Mouse (Mus musculus): ENCODE measurements around the gene Sptan1. TPM values are rescaled to one million over a fixed set of nuclear protein-coding genes. Genes with fewer than 3 reads are reported as not detected.

The Sptan1 gene
- total and polyA plus RNA-seq, 3 experiments, result 73.8 to 113 (median 88.0) TPM

DNA sequence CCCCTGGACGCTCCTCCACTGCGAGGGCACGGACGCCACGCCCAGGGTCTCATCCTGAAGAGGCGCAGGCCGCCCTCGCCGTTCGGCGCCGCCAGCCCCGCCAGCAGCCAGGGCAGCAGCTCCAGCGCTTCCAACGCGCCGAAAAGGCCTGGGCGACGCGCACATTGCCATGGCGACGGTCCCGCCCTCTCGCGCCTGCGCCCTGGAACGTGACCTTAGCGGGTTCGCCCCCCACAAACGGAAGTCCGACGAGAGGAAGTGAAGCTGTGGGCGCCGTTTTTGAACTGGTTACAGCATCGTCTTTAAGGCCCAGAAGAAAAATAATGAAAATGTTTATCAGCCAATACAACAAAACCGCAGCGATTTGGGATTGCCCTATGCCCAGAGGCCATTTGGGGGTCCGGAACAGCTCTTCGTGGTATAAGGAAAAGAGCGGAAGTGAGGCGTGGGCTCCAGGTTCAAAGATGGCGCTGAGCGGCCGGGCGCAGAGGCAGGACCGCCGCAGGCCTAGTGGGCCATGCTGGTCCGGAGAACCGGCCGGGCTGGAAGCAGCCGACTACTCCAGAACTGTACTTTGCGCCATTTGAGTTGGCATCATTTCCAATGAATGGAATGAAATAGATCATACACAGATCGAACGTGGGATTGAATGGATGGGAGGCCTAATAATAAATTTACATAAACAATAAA lies 83.5 kb downstream of the Sptan1 start, which contains the start of gene Wdr34 (continued):
- TF ChIP-seq NRF1 (IDR thresholded peaks at IDR 0.05; ENCODE audit: low read depth, low read length), result peak; percentile 92
- peak; percentile 58; the same call in 1 of the 2 replicates for TF ChIP-seq CHD2 (IDR thresholded peaks at IDR 0.05; ENCODE audit: low read length)

DNA sequence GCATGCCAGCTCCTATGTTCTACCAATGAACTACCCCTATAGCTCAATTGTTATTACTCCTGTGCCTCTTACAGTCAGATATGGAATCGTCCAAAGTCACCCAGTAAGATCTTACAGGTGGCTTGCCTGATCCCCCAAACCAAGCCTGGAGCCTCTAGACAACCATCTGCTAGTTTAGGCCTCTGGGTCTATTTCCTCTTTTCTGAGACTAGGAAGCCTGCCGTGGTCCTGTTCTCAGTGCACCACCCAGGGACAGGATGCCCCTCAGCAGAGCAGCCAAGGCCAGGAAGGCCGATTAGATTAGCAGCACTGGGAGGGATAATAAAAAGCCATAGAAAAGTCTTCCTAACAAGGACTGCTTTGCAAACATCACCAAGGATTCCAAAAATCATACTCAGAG lies 84.5 kb downstream of the Sptan1 start:
- Histone ChIP-seq H3K4me3 (replicated peaks in 1 of 3; ENCODE audit: low read depth in 2 of 3, low read length in 2 of 3, poor library complexity in 1 of 3) (no peak overlapping the region), H3K36me3 (replicated peaks in 1 of 2; ENCODE audit: control insufficient read depth in 1 of 2, insufficient read depth in 1 of 2, low read length in 1 of 2) (peaks cover 0 to 21% of the 10 kb centered on the region in 2 experiments), H3K9me3 (replicated peaks; ENCODE audit: low read length) (no peaks in the 10 kb centered on the region), H3K4me1 (ENCODE audit: control insufficient read depth in 1 of 2, insufficient read depth in 2 of 2) (peaks cover 7 to 20% of the 10 kb centered on the region in 2 experiments), H3K9ac (ENCODE audit: insufficient read depth, low read depth) (peak overlapping the region; percentile 92; the same call in 1 of the 2 replicates), H3K79me2 (replicated peaks; ENCODE audit: control insufficient read depth, extremely low read depth, insufficient read depth, poor library complexity, severe bottlenecking) (no peaks in the 10 kb centered on the region), H3K4me2 (ENCODE audit: insufficient read depth, low read depth, poor library complexity, severe bottlenecking) (no peak overlapping the region), H3K27ac (ENCODE audit: insufficient read depth, low read depth) (no peak overlapping the region), H3K27me3 (replicated peaks) (no peaks in the 10 kb centered on the region)
- dilution Hi-C loops (cut with MboI; ENCODE audit: extremely low pct_ligation_motif_present, extremely low pct_unique_long_range_greater_than_20kb, low sequenced_read_pairs) (no loop called here), in situ Hi-C loops (cut with MboI; ENCODE audit: low pct_ligation_motif_present, low pct_unique_long_range_greater_than_20kb, low sequenced_read_pairs) (loop anchor here (10.0 kb wide), 1 partner anchor 115 kb away; no protein-coding TSS in a partner anchor)
- TF ChIP-seq POLR2A (IDR thresholded peaks at IDR 0.05; ENCODE audit: low read depth, low read length), result 0 out of 2 replicates have a peak, but pooled peaks have one; percentile 33
- no peak for TF ChIP-seq MXI1 (IDR thresholded peaks at IDR 0.05; ENCODE audit: low read depth, low read length)
- no peak for TF ChIP-seq KAT2A (IDR thresholded peaks at IDR 0.05; ENCODE audit: insufficient replicate concordance, low read length)
- TF ChIP-seq POLR2AphosphoS2 (IDR thresholded peaks at IDR 0.05; ENCODE audit: low read depth, low read length), result no peak
- no peak for TF ChIP-seq TBP (conservative IDR thresholded peaks at IDR 0.05; ENCODE audit: low read depth, low read length)
- no peak for TF ChIP-seq CTCF (conservative IDR thresholded peaks at IDR 0.05 in 1 of 2, IDR thresholded peaks at IDR 0.05 in 1 of 2; ENCODE audit: low read depth in 2 of 2, low read length in 2 of 2)
- TF ChIP-seq HCFC1 (IDR thresholded peaks at IDR 0.05; ENCODE audit: low read depth, low read length), result peak; percentile 9; the same call in 1 of the 2 replicates
- TF ChIP-seq NRF1 (IDR thresholded peaks at IDR 0.05; ENCODE audit: low read depth, low read length), result no peak
- no peak for TF ChIP-seq USF1 (IDR thresholded peaks at IDR 0.05; ENCODE audit: low read depth, low read length)
- 0 out of 2 replicates have a peak, but pooled peaks have one; percentile 9 for TF ChIP-seq ELF1 (IDR thresholded peaks at IDR 0.05; ENCODE audit: low read depth, low read length)
- no peak for TF ChIP-seq JUND (conservative IDR thresholded peaks at IDR 0.05; ENCODE audit: low read depth, low read length)
- no peak for TF ChIP-seq TCF12 (IDR thresholded peaks at IDR 0.05; ENCODE audit: low read depth, low read length)
- no peak for TF ChIP-seq ZKSCAN1 (IDR thresholded peaks at IDR 0.05; ENCODE audit: borderline replicate concordance, low read depth, low read length)
- peak; percentile 57 for DNase-seq (ENCODE audit: extremely low read depth)

GRCm38 (mm10) chr2:30051992-30052761 lies 86.8 kb downstream of the Sptan1 start:
- Histone ChIP-seq H3K4me3 (replicated peaks in 1 of 3; ENCODE audit: low read depth in 2 of 3, low read length in 2 of 3, poor library complexity in 1 of 3) (no peak overlapping the region), H3K4me1 (ENCODE audit: control insufficient read depth in 1 of 2, insufficient read depth in 2 of 2) (peaks cover 7 to 23% of the 10 kb centered on the region in 2 experiments), H3K79me2 (replicated peaks; ENCODE audit: control insufficient read depth, extremely low read depth, insufficient read depth, poor library complexity, severe bottlenecking) (no peaks in the 10 kb centered on the region), H3K27me3 (replicated peaks) (no peaks in the 10 kb centered on the region), H3K9me3 (replicated peaks; ENCODE audit: low read length) (no peaks in the 10 kb centered on the region), H3K9ac (ENCODE audit: insufficient read depth, low read depth) (no peak overlapping the region), H3K4me2 (ENCODE audit: insufficient read depth, low read depth, poor library complexity, severe bottlenecking) (no peak overlapping the region), H3K36me3 (replicated peaks in 1 of 2; ENCODE audit: control insufficient read depth in 1 of 2, insufficient read depth in 1 of 2, low read length in 1 of 2) (peaks cover 0 to 3% of the 10 kb centered on the region in 2 experiments), H3K27ac (ENCODE audit: insufficient read depth, low read depth) (no peak overlapping the region)
- DNase-seq (ENCODE audit: extremely low read depth), result no peak
- dilution Hi-C loops (cut with MboI; ENCODE audit: extremely low pct_ligation_motif_present, extremely low pct_unique_long_range_greater_than_20kb, low sequenced_read_pairs), result no loop called here
- TF ChIP-seq MYC (IDR thresholded peaks at IDR 0.05; ENCODE audit: low read depth, low read length) (no peak), USF1 (IDR thresholded peaks at IDR 0.05; ENCODE audit: low read depth, low read length) (no peak), HCFC1 (IDR thresholded peaks at IDR 0.05; ENCODE audit: low read depth, low read length) (no peak), PAX5 (IDR thresholded peaks at IDR 0.05; ENCODE audit: low read length) (no peak), MEF2A (IDR thresholded peaks at IDR 0.05; ENCODE audit: borderline replicate concordance, low read depth, low read length) (no peak), CTCF (conservative IDR thresholded peaks at IDR 0.05 in 1 of 2, IDR thresholded peaks at IDR 0.05 in 1 of 2; ENCODE audit: low read depth in 2 of 2, low read length in 2 of 2) (peak; percentile 64 to 83), KAT2A (IDR thresholded peaks at IDR 0.05; ENCODE audit: insufficient replicate concordance, low read length) (no peak), TCF12 (IDR thresholded peaks at IDR 0.05; ENCODE audit: low read depth, low read length) (no peak)
- in situ Hi-C loops (cut with MboI; ENCODE audit: low pct_ligation_motif_present, low pct_unique_long_range_greater_than_20kb, low sequenced_read_pairs), result no loop called here
